Comparison of ENCODE assay signal across 8 mouse cellular contexts in genomic region chr2:170185137-170185837, GRCm38 (mm10). TPM values are rescaled to one million over a fixed set of nuclear protein-coding genes. Genes with fewer than 3 reads are reported as not detected.
DNase-seq lines count a peak whose midpoint lies in the region; ATAC-seq and TF ChIP-seq lines count a peak whose summit lies in the region.

No protein-coding gene starts in this region.

- H3K4me3 ChIP-seq in kidney, embryonic 14.5 days (ENCODE audit: low read length) = peak overlapping the region; percentile 41
- peak overlapping the region; percentile 52 for H3K4me3 ChIP-seq in bone marrow macrophage, adult 2 months (ENCODE audit: insufficient read depth, low read length)
- peak overlapping the region; percentile 48; the same call in 1 of the 2 replicates for H3K4me3 ChIP-seq in midbrain, embryonic 16.5 days (ENCODE audit: low read depth, low read length)

- DNase-seq in kidney, adult 18-20 months = no peak
- DNase-seq in adrenal gland, adult 8-10 months = no peak
- DNase-seq in spleen, adult 12 weeks (ENCODE audit: low spot score) = no peak
- no peak for DNase-seq in adrenal gland, postnatal 4 days (ENCODE audit: low spot score in 2 of 2)

- peak overlapping the region; percentile 40 for H3K4me2 ChIP-seq in kidney, embryonic 14.5 days (replicated peaks; ENCODE audit: low read depth, low read length)
- H3K4me2 ChIP-seq in midbrain, embryonic 16.5 days (ENCODE audit: low read length) = peak overlapping the region; percentile 68

- H3K9ac ChIP-seq in kidney, embryonic 14.5 days (ENCODE audit: low read depth, low read length) = 0 out of 2 replicates have a peak overlapping the region, but pooled peaks have one; percentile 44
- no peak overlapping the region for H3K9ac ChIP-seq in midbrain, embryonic 16.5 days (ENCODE audit: low read depth, low read length)

- H3K27me3 ChIP-seq in kidney, embryonic 14.5 days (ENCODE audit: control insufficient read depth, insufficient read depth, low read length) = no peaks in the 10 kb centered on the region
- H3K27me3 ChIP-seq in midbrain, embryonic 16.5 days (ENCODE audit: control insufficient read depth, insufficient read depth, low read depth, low read length) = no peaks in the 10 kb centered on the region

- TF ChIP-seq POLR2A in bone marrow macrophage, adult 2 months (IDR thresholded peaks at IDR 0.05; ENCODE audit: borderline replicate concordance, low read depth, low read length) = no peak

- 65% methylated on average over 4 of the region's 4 CpGs for WGBS in kidney, embryonic 14.5 days
- 77% methylated on average over 4 of the region's 4 CpGs for WGBS in midbrain, embryonic 16.5 days

- peak overlapping the region; percentile 68; the same call in 1 of the 2 replicates for H3K27ac ChIP-seq in kidney, embryonic 14.5 days (ENCODE audit: low read depth, low read length)
- peak overlapping the region; percentile 96 for H3K27ac ChIP-seq in bone marrow macrophage, adult 2 months (ENCODE audit: insufficient read depth, low read depth, low read length)
- no peak overlapping the region; the same call in 1 of the 2 replicates for H3K27ac ChIP-seq in midbrain, embryonic 16.5 days (ENCODE audit: low read length)

- H3K36me3 ChIP-seq in kidney, embryonic 14.5 days (ENCODE audit: control insufficient read depth, insufficient read depth, low read length) = no peaks in the 10 kb centered on the region
- no peaks in the 10 kb centered on the region for H3K36me3 ChIP-seq in midbrain, embryonic 16.5 days (ENCODE audit: control insufficient read depth, insufficient read depth, low read length)

- H3K4me1 ChIP-seq in kidney, embryonic 14.5 days (ENCODE audit: control insufficient read depth, insufficient read depth, low read length) = 0 out of 2 replicates have a peak, but pooled peaks cover 5% of the 10 kb centered on the region
- peaks cover 14% of the 10 kb centered on the region for H3K4me1 ChIP-seq in bone marrow macrophage, adult 2 months (ENCODE audit: control insufficient read depth, insufficient read depth, low read length)
- 0 out of 2 replicates have a peak, but pooled peaks cover 4% of the 10 kb centered on the region for H3K4me1 ChIP-seq in midbrain, embryonic 16.5 days (ENCODE audit: control insufficient read depth, insufficient read depth, low read length)

- no peak; the same call in 1 of the 2 replicates for ATAC-seq in kidney, embryonic 14.5 days (ENCODE audit: low FRiP score, low TSS enrichment)
- peak; percentile 26 for ATAC-seq in inflammation-experienced regulatory T-cells, adult 6 months
- 0 out of 2 replicates have a peak, but pooled peaks have one; percentile 64 for ATAC-seq in midbrain, embryonic 16.5 days

- TF ChIP-seq CTCF in bone marrow macrophage, adult 2 months (IDR thresholded peaks at IDR 0.05; ENCODE audit: low read depth, low read length) = no peak

- H3K9me3 ChIP-seq in kidney, embryonic 14.5 days (ENCODE audit: control insufficient read depth, low read length) = no peaks in the 10 kb centered on the region
- no peaks in the 10 kb centered on the region for H3K9me3 ChIP-seq in midbrain, embryonic 16.5 days (replicated peaks; ENCODE audit: control insufficient read depth, low read length, poor library complexity, severe bottlenecking)

RNA-seq across cellular contexts. Expression of gene Zfp217, which starts 37.4 kb away (rescaled TPM):
- 5.6 and 6.0 TPM in 2 replicates for polyA plus RNA-seq in kidney, embryonic 14.5 days (2014; fragmentation: Nextera tagmentation; extraction: Ambion mirVana)
- 44.0 and 45.3 TPM in 2 replicates for polyA plus RNA-seq in bone marrow macrophage, adult 2 months (2012; ENCODE audit: insufficient read depth, insufficient read length, missing spikeins)
- 10 to 100 TPM in 1 of 3 experiments, 1 to 10 TPM in 2; 8.6 to 11.1 (median 8.6) TPM for polyA plus RNA-seq in inflammation-experienced regulatory T-cells, adult 6 months (2017; shearing (Covaris generic))
- 0.87 and 1.0 TPM in 2 replicates for polyA plus RNA-seq in midbrain, embryonic 16.5 days (2015; fragmentation: Nextera tagmentation; extraction: Ambion mirVana)
- total RNA-seq in adrenal gland, adult 8-10 months (2022) = 10 to 100 TPM; 23.0 to 38.9 (median 32.6) TPM
- 10 to 100 TPM; 34.9 to 37.9 TPM for total RNA-seq in adrenal gland, postnatal 4 days (2021)
